Mouse (Mus musculus) liver, embryonic 15.5 days (tissue): ENCODE measurements around the gene Scaf8. TPM values are rescaled to one million over a fixed set of nuclear protein-coding genes. Genes with fewer than 3 reads are reported as not detected.
"Not testable (repeated sequence)": the region's sequence is repeated elsewhere in the genome, so short reads cannot be mapped to it uniquely, and the experiment has no call there.

Source experiments
- ATAC-seq: fragments of 200-750 bp; cut with Nextera tagmentation; 2 replicates; pipeline ENCODE4 v1.8.0; 2017; ENCODE audit warnings: moderate number of reproducible peaks, mild to moderate bottlenecking, moderate library complexity; ENCODE audit not compliant: insufficient read depth
- H3K27ac ChIP-seq: fragments of 300-500 bp; sonication (generic); replicated peaks from 2 replicates; pipeline ENCODE4 v1.5.1; 2015; ENCODE audit warnings: mild to moderate bottlenecking, inconsistent platforms
- H3K27me3 ChIP-seq: fragments of 300-500 bp; sonication (generic); 2 replicates; pipeline ENCODE4 v1.6.1; 2015; ENCODE audit warnings: mild to moderate bottlenecking, inconsistent platforms
- H3K36me3 ChIP-seq: fragments of 300-500 bp; sonication (generic); replicated peaks from 2 replicates; pipeline ENCODE4 v1.6.1; 2015; ENCODE audit warnings: moderate library complexity, mild to moderate bottlenecking, inconsistent platforms
- H3K4me1 ChIP-seq: fragments of 300-500 bp; sonication (generic); replicated peaks from 2 replicates; pipeline ENCODE4 v1.6.1; 2015; ENCODE audit warnings: inconsistent platforms
- H3K4me2 ChIP-seq: fragments of 300-500 bp; sonication (generic); 2 replicates; pipeline ENCODE4 v1.6.1; 2015; ENCODE audit warnings: moderate library complexity, mild to moderate bottlenecking, inconsistent platforms
- H3K4me3 ChIP-seq: fragments of 300-500 bp; sonication (generic); replicated peaks from 2 replicates; pipeline ENCODE4 v1.5.1; 2015; ENCODE audit warnings: mild to moderate bottlenecking, inconsistent platforms
- H3K9ac ChIP-seq: fragments of 300-500 bp; sonication (generic); 2 replicates; pipeline ENCODE4 v1.6.1; 2015; ENCODE audit warnings: moderate library complexity, mild to moderate bottlenecking, inconsistent platforms
- H3K9me3 ChIP-seq: fragments of 300-500 bp; sonication (generic); replicated peaks from 2 replicates; pipeline ENCODE4 v1.6.1; 2016; ENCODE audit warnings: inconsistent platforms
- WGBS: fragments of 180-500 bp; shearing (Covaris S2); methylation state at CpG from one replicate; pipeline ENCODE4 v1.1.7; 2015; ENCODE audit warnings: mixed read lengths; ENCODE audit not compliant: insufficient replicate concordance; 5-methylcytosine and 5-hydroxymethylcytosine counted together
- polyA plus RNA-seq: library from polyadenylated mRNA; unstranded; fragments of >200 nt; fragmentation: Nextera tagmentation; extraction: Ambion mirVana; gene quantifications from 2 replicates; pipeline ENCODE4 v1.2.1, GENCODE M21; 2015

Gene Scaf8
- polyA plus RNA-seq, 1 experiment from 2014 or later = 8.0 TPM

- Histone ChIP-seq H3K4me2 (peak overlapping the region; percentile 87), H3K27ac (peak overlapping the region; percentile 97), H3K4me1 (peaks cover 11% of the 10 kb centered on the region), H3K4me3 (peak overlapping the region; percentile 73), H3K9me3 (0 out of 2 replicates have a peak, but pooled peaks cover 3% of the 10 kb centered on the region), H3K9ac (peak overlapping the region; percentile 66), H3K27me3 (peaks cover 3% of the 10 kb centered on the region; the same call in 1 of the 2 replicates), H3K36me3 (no peaks in the 10 kb centered on the region)
- ATAC-seq = peak; percentile 40
- 0% methylated on average over 31 of the region's 31 CpGs for WGBS
These were observed 30.2 kb upstream of the Scaf8 start for GRCm38 (mm10) chr17:3084551-3084930.

DNA sequence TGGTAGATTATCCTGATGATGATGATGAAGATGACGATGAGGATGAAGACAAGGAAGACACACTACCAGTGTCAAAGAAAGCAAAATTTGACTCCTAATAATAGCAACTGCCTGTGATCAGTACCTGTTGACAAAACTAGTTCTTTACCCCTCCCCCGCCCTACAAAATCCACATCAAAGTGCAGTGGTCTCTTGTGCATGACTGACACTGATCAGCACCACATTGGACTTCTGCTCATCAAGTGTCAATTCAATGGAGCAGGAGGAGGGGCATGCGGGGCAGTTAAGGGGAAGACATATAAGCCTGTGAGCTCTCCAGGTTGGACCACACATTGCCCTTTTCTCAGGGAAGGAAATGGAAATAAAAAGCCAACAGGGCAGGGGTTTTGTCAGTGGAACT is 29.6 kb upstream of the Scaf8 start:
- Histone ChIP-seq H3K4me2 (peak overlapping the region; percentile 87), H3K9me3 (0 out of 2 replicates have a peak, but pooled peaks cover 3% of the 10 kb centered on the region), H3K27ac (no peak overlapping the region), H3K4me1 (peaks cover 11% of the 10 kb centered on the region), H3K36me3 (no peaks in the 10 kb centered on the region), H3K9ac (no peak overlapping the region), H3K27me3 (peaks cover 3% of the 10 kb centered on the region; the same call in 1 of the 2 replicates), H3K4me3 (peak overlapping the region; percentile 73)
- ATAC-seq = no peak
- WGBS = 51% methylated on average over 3 of the region's 3 CpGs

DNA sequence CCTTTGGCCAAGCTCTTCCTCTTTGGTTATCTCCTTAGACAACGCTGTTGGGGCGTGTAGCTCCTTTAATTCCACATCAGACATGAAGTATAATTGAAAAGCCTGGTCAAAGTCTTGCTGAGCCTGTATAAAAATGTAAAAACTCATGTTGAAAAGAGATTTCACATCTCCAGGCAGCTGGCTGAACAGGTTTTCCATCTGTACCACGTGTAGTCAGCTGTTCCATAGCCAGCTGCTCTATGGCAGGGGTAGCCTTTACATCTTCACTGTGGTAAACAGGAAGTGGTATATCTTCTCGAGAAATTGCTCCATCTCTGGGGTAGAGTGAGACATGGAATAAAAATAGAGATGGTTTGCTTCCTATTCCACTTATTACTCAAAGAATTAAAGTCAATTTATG is 22.1 kb upstream of the Scaf8 start:
- ATAC-seq = no peak
- Histone ChIP-seq H3K4me1 (no peaks in the 10 kb centered on the region; the same call in 1 of the 2 replicates), H3K27ac (no peak overlapping the region), H3K36me3 (no peaks in the 10 kb centered on the region), H3K4me3 (no peak overlapping the region), H3K9ac (no peak overlapping the region), H3K9me3 (no peaks in the 10 kb centered on the region), H3K4me2 (no peak overlapping the region), H3K27me3 (peaks cover 3% of the 10 kb centered on the region)
- 21% methylated on average over 4 of the region's 4 CpGs for WGBS

DNA sequence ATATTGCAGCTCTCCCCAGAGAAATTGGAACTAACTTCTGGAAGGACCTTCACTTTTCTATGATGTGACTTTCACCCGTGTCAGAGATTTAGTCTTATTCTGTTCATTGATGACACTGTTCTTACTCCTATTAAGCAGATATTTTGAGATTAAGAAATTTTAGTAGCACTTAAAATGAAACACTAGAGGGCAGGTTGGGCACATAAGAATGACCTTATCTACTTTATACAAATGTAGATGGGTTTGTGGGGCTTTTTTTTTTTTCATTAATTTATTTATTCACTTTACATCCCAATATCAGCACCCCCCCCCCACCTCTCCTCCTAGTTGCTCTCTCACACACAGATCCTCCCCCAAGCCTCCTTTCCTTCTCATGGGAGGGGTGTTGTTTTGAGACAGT is 15.5 kb upstream of the Scaf8 start:
- WGBS = 41% methylated on average over 1 of the region's 1 CpGs

DNA sequence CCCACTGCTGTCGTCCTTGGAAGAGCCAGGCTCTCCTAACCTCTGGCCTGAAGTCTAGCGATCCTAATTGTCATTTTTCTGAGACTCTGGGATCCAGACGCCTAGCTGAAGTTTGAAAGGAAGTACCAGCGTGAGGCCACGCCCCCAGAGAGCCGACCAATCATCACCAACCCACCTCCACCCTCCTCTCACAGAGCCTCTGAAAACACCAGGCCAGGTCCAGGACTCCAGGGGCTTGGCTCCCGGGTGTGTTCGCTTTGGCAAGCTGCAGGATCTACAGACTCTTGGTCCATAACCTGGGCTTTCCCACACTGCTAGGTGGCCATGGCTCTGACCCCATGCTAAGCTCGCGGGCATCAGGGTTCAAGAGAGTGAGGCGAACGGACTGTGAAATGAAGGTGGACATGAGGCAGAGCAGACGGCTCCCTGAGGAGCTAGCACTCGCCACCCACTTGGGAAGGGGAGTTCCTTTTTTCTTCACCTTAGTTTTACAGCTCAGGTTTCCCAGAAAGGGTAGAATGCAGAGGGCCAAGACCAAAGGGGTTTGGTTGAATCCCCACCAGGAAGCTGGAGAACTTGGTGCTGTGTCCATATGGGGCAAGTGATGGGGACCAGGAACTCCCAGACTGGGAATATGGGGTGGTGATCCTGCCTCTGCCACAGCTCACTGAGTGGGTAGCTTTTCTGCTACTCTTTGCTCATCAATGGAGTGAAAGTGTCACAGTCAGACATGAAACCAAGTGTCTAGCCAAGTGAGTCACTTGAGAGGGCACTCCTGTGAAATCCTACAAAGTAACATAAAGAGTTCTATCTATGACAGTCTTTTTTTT is 12.2 kb upstream of the Scaf8 start:
- Histone ChIP-seq H3K4me2 (peak overlapping the region; percentile 77), H3K36me3 (no peaks in the 10 kb centered on the region), H3K4me1 (peaks cover 9% of the 10 kb centered on the region), H3K27me3 (no peaks in the 10 kb centered on the region), H3K9ac (peak overlapping the region; percentile 51), H3K9me3 (no peaks in the 10 kb centered on the region), H3K4me3 (peak overlapping the region; percentile 49), H3K27ac (0 out of 2 replicates have a peak overlapping the region, but pooled peaks have one; percentile 20)
- ATAC-seq = peak; percentile 90
- 7% methylated on average over 14 of the region's 14 CpGs for WGBS

More for the DNA sequence above, 15.5 kb upstream of the Scaf8 start:
- not testable (repeated sequence) for H3K27me3 ChIP-seq, ATAC-seq, H3K4me3 ChIP-seq, H3K36me3 ChIP-seq, H3K4me1 ChIP-seq, H3K9me3 ChIP-seq, H3K27ac ChIP-seq, H3K9ac ChIP-seq, H3K4me2 ChIP-seq

GRCm38 (mm10) chr17:3104154-3104931 is 10.4 kb upstream of the Scaf8 start:
- Histone ChIP-seq H3K27ac (no peak overlapping the region), H3K27me3 (no peaks in the 10 kb centered on the region), H3K9me3 (no peaks in the 10 kb centered on the region), H3K36me3 (no peaks in the 10 kb centered on the region), H3K4me3 (no peak overlapping the region), H3K9ac (no peak overlapping the region), H3K4me1 (peaks cover 9% of the 10 kb centered on the region), H3K4me2 (no peak overlapping the region)
- ATAC-seq = no peak
- 65% methylated on average over 6 of the region's 6 CpGs for WGBS

DNA sequence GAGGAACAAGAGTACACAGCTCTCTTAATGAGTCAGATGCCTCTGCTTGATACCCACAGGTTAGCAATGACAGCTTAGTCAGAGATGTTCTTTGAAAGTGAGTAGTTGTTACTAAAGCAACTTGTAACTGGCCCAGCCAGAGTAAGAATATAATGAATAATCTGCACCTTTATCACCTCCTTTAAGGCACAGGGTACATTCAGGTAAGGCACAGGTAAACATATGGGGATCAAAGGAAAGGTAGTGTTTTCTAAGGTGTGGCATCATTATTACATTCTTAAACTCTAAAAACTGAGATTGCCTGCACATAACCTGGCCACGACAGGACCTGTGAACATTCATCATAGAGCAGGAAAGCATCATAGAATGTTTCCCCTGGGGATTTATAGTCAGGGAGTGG is 9.8 kb upstream of the Scaf8 start:
- ATAC-seq = no peak
- 75% methylated on average over 1 of the region's 1 CpGs for WGBS
- H3K27me3 ChIP-seq = no peaks in the 10 kb centered on the region
- no peak overlapping the region for H3K4me2 ChIP-seq
- no peaks in the 10 kb centered on the region for H3K36me3 ChIP-seq
- no peak overlapping the region for H3K27ac ChIP-seq
- peaks cover 9% of the 10 kb centered on the region for H3K4me1 ChIP-seq
- H3K9me3 ChIP-seq = no peaks in the 10 kb centered on the region
- H3K9ac ChIP-seq = no peak overlapping the region
- no peak overlapping the region for H3K4me3 ChIP-seq

- peak overlapping the region; percentile 84 for H3K4me2 ChIP-seq
- no peaks in the 10 kb centered on the region for H3K36me3 ChIP-seq
- under 1% methylated on average over 16 of the region's 16 CpGs for WGBS
- H3K27ac ChIP-seq = peak overlapping the region; percentile 99
- no peaks in the 10 kb centered on the region for H3K9me3 ChIP-seq
- H3K4me1 ChIP-seq = peaks cover 29% of the 10 kb centered on the region
- peak overlapping the region; percentile 84 for H3K9ac ChIP-seq
- no peaks in the 10 kb centered on the region for H3K27me3 ChIP-seq
- ATAC-seq = no peak
- H3K4me3 ChIP-seq = peak overlapping the region; percentile 97
These were observed 925 bp upstream of the Scaf8 start for GRCm38 (mm10) chr17:3113737-3114357.

DNA sequence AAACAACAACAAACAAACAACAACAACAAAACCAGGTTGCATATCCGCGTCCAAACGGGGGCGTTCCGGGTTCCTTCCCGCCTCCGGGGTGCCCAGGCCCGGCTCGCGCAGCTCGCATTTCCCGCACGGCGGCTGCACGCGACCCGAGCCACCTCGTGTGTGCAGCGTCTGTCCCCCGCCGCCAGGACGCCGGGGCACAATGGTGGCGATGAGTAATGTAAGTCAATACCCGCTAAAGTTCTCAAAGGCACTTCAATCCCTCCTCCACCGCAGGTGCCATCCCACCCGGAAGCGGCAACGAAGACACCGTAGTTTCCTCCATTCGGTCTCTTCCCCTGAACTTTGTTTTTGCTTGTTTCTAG is 433 bp upstream of the Scaf8 start:
- no peaks in the 10 kb centered on the region for H3K27me3 ChIP-seq
- peak overlapping the region; percentile 99 for H3K27ac ChIP-seq
- peak overlapping the region; percentile 97 for H3K4me3 ChIP-seq
- peak overlapping the region; percentile 84 for H3K4me2 ChIP-seq
- H3K4me1 ChIP-seq = peaks cover 29% of the 10 kb centered on the region
- H3K36me3 ChIP-seq = no peaks in the 10 kb centered on the region
- H3K9ac ChIP-seq = peak overlapping the region; percentile 84
- ATAC-seq = peak; percentile 53
- WGBS = under 1% methylated on average over 31 of the region's 31 CpGs
- H3K9me3 ChIP-seq = no peaks in the 10 kb centered on the region

DNA sequence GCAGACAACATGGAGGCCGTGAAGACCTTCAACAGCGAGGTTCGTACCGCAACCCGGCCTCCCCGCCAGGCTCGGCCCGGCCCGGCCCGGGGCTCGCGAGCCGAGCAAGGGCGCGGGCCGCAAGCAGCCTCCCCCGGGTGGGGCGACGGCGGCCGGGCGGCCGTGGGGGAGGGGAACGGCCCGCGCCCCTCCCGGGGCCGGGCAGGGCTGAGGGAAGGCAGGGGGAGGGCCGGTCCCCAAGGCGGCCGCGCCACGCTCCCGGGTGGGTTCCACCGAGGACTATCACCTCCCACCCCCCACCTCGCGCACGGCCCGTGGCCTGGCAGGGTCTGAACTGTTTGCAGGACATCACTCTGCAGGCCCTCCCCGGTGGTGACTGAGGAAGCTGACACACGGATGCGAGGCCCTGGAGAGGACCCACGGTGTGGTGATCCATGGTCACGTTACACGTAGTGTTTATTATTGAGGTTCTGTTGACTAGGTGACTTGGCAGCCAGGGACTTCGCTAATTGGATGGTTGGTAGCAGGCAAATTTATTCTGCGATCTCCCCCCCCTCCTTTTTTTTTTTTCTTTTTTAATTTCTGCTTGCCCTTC is 705 bp downstream of the Scaf8 start:
- ATAC-seq = peak; percentile 75
- H3K36me3 ChIP-seq = no peaks in the 10 kb centered on the region

More for the DNA sequence above, 705 bp downstream of the Scaf8 start:
- H3K9me3 ChIP-seq = no peaks in the 10 kb centered on the region
- peak overlapping the region; percentile 97 for H3K4me3 ChIP-seq
- peaks cover 29% of the 10 kb centered on the region for H3K4me1 ChIP-seq
- no peaks in the 10 kb centered on the region for H3K27me3 ChIP-seq
- peak overlapping the region; percentile 84 for H3K9ac ChIP-seq
- peak overlapping the region; percentile 99 for H3K27ac ChIP-seq
- WGBS = under 1% methylated on average over 46 of the region's 47 CpGs
- peak overlapping the region; percentile 84 for H3K4me2 ChIP-seq
